Mouse (Mus musculus): ENCODE measurements around the gene Mrps5. TPM values are rescaled to one million over a fixed set of nuclear protein-coding genes. Genes with fewer than 3 reads are reported as not detected.
"Not testable (repeated sequence)": the region's sequence is repeated elsewhere in the genome, so short reads cannot be mapped to it uniquely, and the experiment has no call there.

The Mrps5 gene
- polyA plus RNA-seq, 1 experiment from 2014 or later, result 141 TPM

DNA sequence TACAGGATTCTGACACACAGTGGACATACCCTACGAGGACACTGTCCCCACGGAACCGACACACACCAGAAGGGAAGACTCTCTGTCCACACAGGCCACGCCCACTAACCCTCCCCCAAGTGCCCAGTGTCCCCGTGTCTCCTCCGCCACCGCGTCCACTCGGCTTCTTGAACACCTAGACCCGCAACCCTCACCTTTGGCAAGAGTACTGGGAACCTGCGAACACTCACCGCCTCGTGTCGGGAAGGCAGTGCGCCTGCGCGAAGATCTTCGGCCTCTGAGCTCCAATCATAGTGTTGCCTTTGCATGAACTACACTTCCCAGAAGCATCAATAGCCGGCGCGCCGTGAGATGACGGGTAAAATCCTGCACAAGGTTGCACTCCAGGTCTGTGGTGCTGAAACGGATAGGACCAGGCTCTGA is 2.6 kb upstream of the Mrps5 start:
- Histone ChIP-seq H3K27ac (no peak overlapping the region), H3K36me3 (peaks cover 2% of the 10 kb centered on the region; the same call in 1 of the 2 replicates), H3K9ac (peak overlapping the region; percentile 67), H3K4me2 (replicated peaks) (peak overlapping the region; percentile 73), H3K9me3 (replicated peaks) (no peaks in the 10 kb centered on the region), H3K27me3 (no peaks in the 10 kb centered on the region), H3K4me1 (peaks cover 28% of the 10 kb centered on the region), H3K4me3 (peak overlapping the region; percentile 50)
- under 1% methylated on average over 24 of the region's 24 CpGs for WGBS
- ATAC-seq (ENCODE audit: low FRiP score), result peak; percentile 87

DNA sequence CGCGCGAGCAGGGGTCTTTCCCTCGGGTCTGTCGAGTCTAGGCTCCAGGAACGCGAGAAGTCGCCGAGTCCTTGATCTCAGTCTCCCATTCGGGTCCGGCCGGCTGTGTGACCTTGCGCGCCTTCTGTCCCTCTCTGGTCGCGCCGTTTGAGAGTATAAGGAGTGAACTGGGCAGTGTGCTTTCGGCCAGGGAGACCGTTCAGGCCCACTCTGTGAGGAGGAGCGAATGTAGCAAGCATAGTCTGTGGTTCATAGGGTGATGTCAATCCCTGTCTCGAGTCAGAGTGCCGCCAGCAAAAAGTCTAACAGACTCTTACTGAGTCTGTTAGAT is 457 bp downstream of the Mrps5 start:
- Histone ChIP-seq H3K36me3 (peaks cover 17% of the 10 kb centered on the region), H3K4me3 (peak overlapping the region; percentile 88), H3K27me3 (no peaks in the 10 kb centered on the region), H3K4me2 (replicated peaks) (peak overlapping the region; percentile 73), H3K9ac (peak overlapping the region; percentile 81), H3K4me1 (peaks cover 28% of the 10 kb centered on the region), H3K9me3 (replicated peaks) (no peaks in the 10 kb centered on the region), H3K27ac (peak overlapping the region; percentile 93)
- WGBS, result 0% methylated on average over 22 of the region's 22 CpGs
- ATAC-seq (ENCODE audit: low FRiP score), result peak; percentile 35

DNA sequence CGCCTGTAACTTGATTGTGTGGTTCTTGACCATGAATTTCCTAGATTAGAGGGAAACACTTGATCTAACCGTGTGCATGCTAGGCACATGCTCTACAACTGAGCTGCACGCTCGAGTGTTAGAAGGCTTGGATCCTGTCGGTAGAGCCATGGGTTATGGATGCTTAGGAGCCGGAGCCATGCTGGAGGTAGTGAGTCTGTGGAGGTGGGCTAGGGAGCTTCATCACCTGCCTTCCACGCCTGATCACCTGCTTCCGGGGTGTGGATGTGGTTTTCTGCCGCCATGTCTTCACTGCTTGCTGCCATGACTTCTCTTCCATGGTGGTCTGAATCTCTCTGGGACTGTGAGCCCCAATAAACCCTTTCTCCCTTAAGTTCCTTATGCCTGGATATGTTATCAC is 1.9 kb downstream of the Mrps5 start:
- H3K4me2 ChIP-seq (replicated peaks), result no peak overlapping the region; the same call in 1 of the 2 replicates
- no peak overlapping the region for H3K9ac ChIP-seq
- H3K4me3 ChIP-seq, result no peak overlapping the region

DNA sequence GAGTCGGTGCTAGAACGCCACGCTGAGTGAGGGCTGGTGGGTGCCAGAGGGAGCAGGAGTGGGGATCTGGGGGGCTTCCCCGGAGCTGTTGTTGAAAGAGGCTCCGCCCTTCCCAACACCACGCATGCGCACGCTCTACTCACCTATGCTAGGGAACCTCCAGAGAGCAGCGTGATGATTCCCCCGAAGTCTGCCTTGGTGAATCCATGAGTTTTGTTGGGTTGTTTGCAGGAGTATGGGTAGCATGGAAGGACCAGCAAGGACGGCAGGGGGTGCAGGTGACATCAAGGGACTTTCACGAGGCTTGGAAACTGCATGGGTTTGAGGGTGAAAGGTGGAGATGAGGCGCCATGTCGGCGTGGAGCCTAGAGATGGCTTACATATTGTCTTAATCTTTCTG is 3.2 kb downstream of the Mrps5 start:
- ATAC-seq (ENCODE audit: low FRiP score), result no peak
- Histone ChIP-seq H3K4me2 (replicated peaks) (no peak overlapping the region), H3K4me3 (no peak overlapping the region), H3K9me3 (replicated peaks) (no peaks in the 10 kb centered on the region), H3K9ac (no peak overlapping the region), H3K4me1 (peaks cover 19% of the 10 kb centered on the region), H3K27me3 (no peaks in the 10 kb centered on the region), H3K27ac (no peak overlapping the region), H3K36me3 (peaks cover 42% of the 10 kb centered on the region)
- 74% methylated on average over 15 of the region's 15 CpGs for WGBS

More for the DNA sequence above, 1.9 kb downstream of the Mrps5 start:
- Histone ChIP-seq H3K4me1 (peaks cover 25% of the 10 kb centered on the region), H3K27me3 (no peaks in the 10 kb centered on the region), H3K36me3 (peaks cover 29% of the 10 kb centered on the region), H3K9me3 (replicated peaks) (no peaks in the 10 kb centered on the region), H3K27ac (no peak overlapping the region)
- ATAC-seq (ENCODE audit: low FRiP score), result no peak
- WGBS, result 91% methylated on average over 9 of the region's 9 CpGs

DNA sequence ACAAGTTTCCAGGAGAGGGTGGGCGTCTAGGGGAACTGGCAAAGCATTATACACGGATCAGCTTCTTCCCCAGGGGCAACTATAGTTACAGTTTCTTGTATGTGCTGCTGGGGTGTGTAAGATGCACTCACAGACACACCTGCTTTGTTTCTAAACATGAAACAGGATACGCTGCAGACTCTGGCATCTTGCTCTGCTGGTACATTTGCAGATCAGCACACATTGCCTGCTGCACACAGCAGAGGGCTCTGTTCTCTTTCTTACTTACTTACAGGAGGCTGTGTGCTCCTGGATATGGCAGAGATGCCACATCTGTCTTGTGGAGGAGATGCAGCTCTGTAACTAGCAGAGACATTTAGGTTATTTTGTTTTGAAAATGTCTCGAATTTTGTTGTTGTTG is 3.8 kb downstream of the Mrps5 start:
- no peak for ATAC-seq (ENCODE audit: low FRiP score)
- H3K9me3 ChIP-seq (replicated peaks), result no peaks in the 10 kb centered on the region
- H3K27ac ChIP-seq, result no peak overlapping the region
- no peak overlapping the region for H3K4me2 ChIP-seq (replicated peaks)
- no peaks in the 10 kb centered on the region for H3K27me3 ChIP-seq
- peaks cover 19% of the 10 kb centered on the region for H3K4me1 ChIP-seq
- H3K9ac ChIP-seq, result no peak overlapping the region
- H3K36me3 ChIP-seq, result peaks cover 48% of the 10 kb centered on the region
- H3K4me3 ChIP-seq, result no peak overlapping the region
- WGBS, result 78% methylated on average over 4 of the region's 4 CpGs

DNA sequence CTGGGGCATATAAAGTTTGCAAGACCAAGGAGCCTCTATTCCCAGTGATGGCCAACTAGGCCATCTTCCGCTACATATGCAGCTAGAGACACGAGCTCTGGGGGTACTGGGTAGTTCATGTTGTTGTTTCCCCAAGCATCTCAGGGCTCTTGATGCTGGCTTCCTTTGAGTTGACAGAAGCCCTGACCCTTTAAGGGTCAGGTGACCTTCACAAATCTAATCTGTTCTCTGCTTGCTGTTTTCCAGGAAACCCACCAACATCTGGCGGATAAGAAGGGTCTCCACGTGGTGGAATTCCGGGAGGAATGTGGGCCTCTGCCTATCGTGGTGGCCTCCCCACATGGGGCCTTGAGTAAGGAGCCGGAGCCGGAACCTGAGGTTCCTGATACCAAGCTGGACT is 16.4 kb downstream of the Mrps5 start:
- WGBS, result 76% methylated on average over 6 of the region's 8 CpGs

DNA sequence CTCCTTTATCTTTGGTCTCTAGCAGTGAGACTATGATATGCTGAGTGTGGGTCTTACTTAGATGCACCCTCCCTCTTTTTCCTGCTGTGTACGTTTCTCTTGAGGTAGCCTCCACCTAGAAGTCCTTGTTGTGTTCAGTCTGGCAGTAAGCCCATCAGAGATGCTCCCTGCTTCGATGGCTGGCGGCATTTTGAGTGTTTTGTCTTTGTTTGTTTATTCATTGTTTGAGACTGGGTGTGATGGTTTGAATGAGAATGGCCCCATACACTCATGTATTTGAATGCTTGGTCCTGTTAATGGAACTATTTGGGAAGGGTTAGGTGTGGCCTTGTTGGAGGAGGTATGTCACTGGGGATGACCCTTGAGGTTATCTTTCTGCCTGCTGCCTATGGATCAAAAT is 18.2 kb downstream of the Mrps5 start:
- Histone ChIP-seq H3K27ac (no peak overlapping the region), H3K4me3 (no peak overlapping the region), H3K4me1 (peaks cover 7% of the 10 kb centered on the region; the same call in 1 of the 2 replicates), H3K4me2 (replicated peaks) (no peak overlapping the region), H3K9me3 (replicated peaks) (no peaks in the 10 kb centered on the region), H3K9ac (no peak overlapping the region), H3K36me3 (peaks cover 52% of the 10 kb centered on the region), H3K27me3 (no peaks in the 10 kb centered on the region)
- 91% methylated on average over 3 of the region's 3 CpGs for WGBS
- no peak for ATAC-seq (ENCODE audit: low FRiP score)

More for the DNA sequence above, 16.4 kb downstream of the Mrps5 start:
- H3K4me2 ChIP-seq (replicated peaks); H3K27me3 ChIP-seq; H3K4me1 ChIP-seq; ATAC-seq (ENCODE audit: low FRiP score); H3K27ac ChIP-seq; H3K9me3 ChIP-seq (replicated peaks); H3K4me3 ChIP-seq; H3K9ac ChIP-seq: not testable (repeated sequence)
- H3K36me3 ChIP-seq, result peaks cover 70% of the 10 kb centered on the region

DNA sequence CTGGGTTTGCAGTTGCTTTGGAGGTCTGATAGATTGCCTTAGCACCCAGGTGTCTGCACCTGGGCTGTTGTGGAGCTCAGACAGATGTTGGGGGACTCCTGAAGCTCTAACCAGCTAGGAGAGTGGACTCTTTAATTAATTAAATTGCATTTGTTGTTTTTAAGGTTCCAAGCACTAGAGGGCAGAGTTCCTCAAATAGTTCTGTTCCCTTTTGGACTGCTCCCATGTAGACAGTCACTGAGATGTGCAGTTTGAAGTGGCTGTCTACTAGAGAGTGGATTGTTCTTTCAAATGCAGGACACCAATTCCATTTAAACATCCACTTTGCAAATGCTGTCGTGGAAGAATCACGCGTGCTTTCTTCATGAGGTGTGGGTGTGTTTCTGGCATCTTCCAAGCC is 21.2 kb downstream of the Mrps5 start:
- Histone ChIP-seq H3K4me2 (replicated peaks) (no peak overlapping the region), H3K9ac (no peak overlapping the region), H3K9me3 (replicated peaks) (no peaks in the 10 kb centered on the region), H3K4me3 (no peak overlapping the region), H3K27me3 (no peaks in the 10 kb centered on the region), H3K4me1 (peaks cover 7% of the 10 kb centered on the region; the same call in 1 of the 2 replicates), H3K27ac (no peak overlapping the region), H3K36me3 (peaks cover 28% of the 10 kb centered on the region)
- 50% methylated on average over 3 of the region's 3 CpGs for WGBS
- no peak for ATAC-seq (ENCODE audit: low FRiP score)

DNA sequence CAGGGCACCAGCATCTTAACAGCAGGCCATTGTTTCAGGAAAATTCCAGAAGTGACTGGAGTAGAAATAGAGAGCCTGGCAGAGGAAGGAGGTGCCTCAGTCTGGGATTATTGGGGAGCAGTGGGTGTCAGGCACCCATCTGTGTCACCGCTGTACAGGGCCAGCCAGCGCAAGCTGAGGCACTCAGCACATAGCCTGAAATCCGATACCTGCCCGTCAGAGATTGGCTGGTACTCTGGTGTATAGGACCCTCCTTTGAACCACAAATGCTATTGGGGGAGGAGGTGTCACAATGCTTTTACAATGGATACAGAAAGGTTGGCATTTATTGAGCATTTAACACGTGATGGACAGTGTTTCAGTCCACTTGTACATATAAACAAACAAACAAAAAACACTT is 22.0 kb downstream of the Mrps5 start:
- H3K9me3 ChIP-seq (replicated peaks), result no peaks in the 10 kb centered on the region
- no peak overlapping the region for H3K4me2 ChIP-seq (replicated peaks)
- ATAC-seq (ENCODE audit: low FRiP score), result no peak
- H3K4me1 ChIP-seq, result peaks cover 7% of the 10 kb centered on the region; the same call in 1 of the 2 replicates
- no peaks in the 10 kb centered on the region for H3K27me3 ChIP-seq
- H3K9ac ChIP-seq, result no peak overlapping the region
- 6% methylated on average over 5 of the region's 5 CpGs for WGBS
- no peak overlapping the region for H3K27ac ChIP-seq
- no peak overlapping the region for H3K4me3 ChIP-seq
- peaks cover 22% of the 10 kb centered on the region for H3K36me3 ChIP-seq

DNA sequence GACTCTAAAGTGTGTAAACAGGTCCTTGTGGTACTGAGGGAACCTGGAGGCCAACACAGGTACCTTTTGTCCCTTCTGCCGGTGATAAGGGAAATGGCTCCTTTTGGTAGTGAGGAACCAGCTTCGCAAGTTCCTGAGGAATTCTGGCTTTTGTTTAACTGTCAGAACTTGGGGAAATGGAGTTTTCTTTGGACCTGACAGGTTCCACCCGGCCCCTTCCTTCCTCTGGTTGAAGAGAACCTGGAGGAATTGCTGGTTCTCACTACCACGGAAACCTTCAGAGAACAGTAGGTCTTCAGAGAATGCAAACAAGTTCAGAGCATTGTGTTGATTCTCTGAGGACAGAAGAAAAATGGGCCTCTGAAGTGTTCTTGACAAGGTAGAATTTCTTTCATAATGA is 24.4 kb downstream of the Mrps5 start:
- H3K36me3 ChIP-seq, result no peaks in the 10 kb centered on the region
- no peak overlapping the region for H3K9ac ChIP-seq
- WGBS, result 86% methylated on average over 4 of the region's 4 CpGs
- H3K4me2 ChIP-seq (replicated peaks), result no peak overlapping the region
- H3K27me3 ChIP-seq, result no peaks in the 10 kb centered on the region
- no peak for ATAC-seq (ENCODE audit: low FRiP score)
- H3K27ac ChIP-seq, result no peak overlapping the region
- no peaks in the 10 kb centered on the region for H3K9me3 ChIP-seq (replicated peaks)
- H3K4me3 ChIP-seq, result no peak overlapping the region
- peaks cover 7% of the 10 kb centered on the region; the same call in 1 of the 2 replicates for H3K4me1 ChIP-seq

DNA sequence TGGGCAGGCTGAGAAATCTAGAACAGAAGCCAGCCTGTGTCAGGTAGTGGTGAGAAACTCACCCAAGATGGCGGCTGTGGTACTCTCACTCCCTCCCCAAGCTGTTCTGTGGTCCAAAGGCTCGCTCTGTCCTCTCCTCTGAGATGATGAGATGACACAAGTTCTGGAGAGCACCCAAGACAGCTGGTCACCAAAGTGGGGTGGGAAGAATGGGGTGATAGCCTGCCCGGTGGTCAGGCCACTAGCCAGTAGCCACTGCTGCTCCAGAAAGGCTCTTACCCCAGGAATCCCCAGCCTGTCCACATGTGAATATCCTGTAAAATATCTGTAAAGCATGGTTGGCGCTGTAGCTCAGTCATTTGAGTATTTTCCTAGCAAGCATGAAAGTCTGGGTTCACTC is 25.3 kb downstream of the Mrps5 start:
- Histone ChIP-seq H3K4me2 (replicated peaks) (no peak overlapping the region), H3K4me3 (no peak overlapping the region), H3K4me1 (peaks cover 7% of the 10 kb centered on the region; the same call in 1 of the 2 replicates), H3K27ac (no peak overlapping the region), H3K36me3 (no peaks in the 10 kb centered on the region), H3K27me3 (no peaks in the 10 kb centered on the region), H3K9me3 (replicated peaks) (no peaks in the 10 kb centered on the region), H3K9ac (no peak overlapping the region)
- 93% methylated on average over 4 of the region's 4 CpGs for WGBS
- ATAC-seq (ENCODE audit: low FRiP score), result no peak

DNA sequence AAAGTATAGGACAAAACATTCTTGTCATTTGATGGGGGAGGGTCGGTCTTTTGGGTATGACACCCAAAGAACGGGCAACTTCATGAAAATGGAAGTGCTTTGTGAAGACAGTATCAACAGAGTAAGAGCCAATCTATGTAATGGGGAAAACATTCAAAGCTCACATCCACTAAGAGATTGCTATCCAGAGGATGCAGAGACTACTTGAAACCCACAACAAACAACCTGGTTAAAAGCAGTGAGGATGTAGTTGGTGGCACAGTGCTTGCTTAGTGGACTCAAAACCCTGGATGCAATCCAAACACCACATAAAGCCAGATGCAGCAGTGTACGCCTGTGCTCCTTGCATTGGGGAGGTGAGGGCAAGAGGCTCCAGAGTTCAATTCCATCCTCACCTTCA is 32.3 kb downstream of the Mrps5 start:
- Histone ChIP-seq H3K9ac (no peak overlapping the region), H3K4me3 (no peak overlapping the region), H3K9me3 (replicated peaks) (no peaks in the 10 kb centered on the region), H3K36me3 (no peaks in the 10 kb centered on the region), H3K27ac (no peak overlapping the region), H3K4me1 (no peaks in the 10 kb centered on the region), H3K4me2 (replicated peaks) (no peak overlapping the region), H3K27me3 (no peaks in the 10 kb centered on the region)
- 88% methylated on average over 3 of the region's 3 CpGs for WGBS
- no peak for ATAC-seq (ENCODE audit: low FRiP score)

DNA sequence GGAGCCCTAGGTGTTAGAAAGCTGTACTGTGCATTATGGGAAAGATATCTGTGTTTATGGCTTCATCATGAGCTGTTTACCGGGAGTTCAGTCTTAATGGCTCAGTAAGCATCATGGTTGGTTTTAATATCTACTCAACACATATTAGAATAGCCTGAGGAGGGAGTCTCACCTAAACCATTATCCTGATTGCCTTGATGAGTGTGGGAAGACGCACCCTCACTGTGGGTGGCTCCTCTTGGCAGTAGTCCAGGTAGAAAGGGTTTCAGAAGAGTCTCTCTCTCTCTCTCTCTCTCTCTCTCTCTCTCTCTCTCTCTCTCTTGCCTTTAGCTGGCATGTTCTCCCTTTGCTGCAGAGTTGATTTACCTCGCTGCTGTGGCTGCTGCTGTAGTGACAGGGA is 35.0 kb downstream of the Mrps5 start:
- H3K27me3 ChIP-seq, result no peaks in the 10 kb centered on the region
- no peak for ATAC-seq (ENCODE audit: low FRiP score)
- no peak overlapping the region for H3K9ac ChIP-seq
- no peak overlapping the region for H3K4me3 ChIP-seq
- no peak overlapping the region for H3K4me2 ChIP-seq (replicated peaks)
- no peak overlapping the region for H3K27ac ChIP-seq
- no peaks in the 10 kb centered on the region for H3K36me3 ChIP-seq
- no peaks in the 10 kb centered on the region for H3K4me1 ChIP-seq
- H3K9me3 ChIP-seq (replicated peaks), result no peaks in the 10 kb centered on the region
- WGBS, result 62% methylated on average over 3 of the region's 3 CpGs
